Mouse (Mus musculus) midbrain, embryonic 13.5 days (tissue): ENCODE measurements around the gene 1810065E05Rik. TPM values are rescaled to one million over a fixed set of nuclear protein-coding genes. Genes with fewer than 3 reads are reported as not detected.

Experiments
- ATAC-seq: fragments of 200-750 bp; cut with Nextera tagmentation; 2 replicates; pipeline ENCODE4 v1.8.0; 2017; ENCODE audit warnings: mild to moderate bottlenecking, moderate TSS enrichment, moderate library complexity
- H3K27ac ChIP-seq: fragments of 300-500 bp; sonication (generic); 2 replicates; pipeline ENCODE4 v1.5.1; 2015; ENCODE audit warnings: inconsistent platforms, mild to moderate bottlenecking, moderate library complexity
- H3K27me3 ChIP-seq: fragments of 300-500 bp; sonication (generic); 2 replicates; pipeline ENCODE4 v1.6.1; 2015; ENCODE audit warnings: mild to moderate bottlenecking, inconsistent platforms
- H3K36me3 ChIP-seq: fragments of 300-500 bp; sonication (generic); 2 replicates; pipeline ENCODE4 v1.6.1; 2015; ENCODE audit warnings: mild to moderate bottlenecking, inconsistent platforms
- H3K4me1 ChIP-seq: fragments of 300-500 bp; sonication (generic); replicated peaks from 2 replicates; pipeline ENCODE4 v1.6.1; 2015; ENCODE audit warnings: inconsistent platforms
- H3K4me2 ChIP-seq: fragments of 300-500 bp; sonication (generic); replicated peaks from 2 replicates; pipeline ENCODE4 v1.6.1; 2015; ENCODE audit warnings: moderate library complexity, mild to moderate bottlenecking, inconsistent platforms
- H3K4me3 ChIP-seq: fragments of 300-500 bp; sonication (generic); replicated peaks from 2 replicates; pipeline ENCODE4 v1.5.1; 2015; ENCODE audit warnings: mild to moderate bottlenecking, inconsistent platforms
- H3K9ac ChIP-seq: fragments of 300-500 bp; sonication (generic); replicated peaks from 2 replicates; pipeline ENCODE4 v1.6.1; 2015; ENCODE audit warnings: mild to moderate bottlenecking, inconsistent platforms
- H3K9me3 ChIP-seq: fragments of 300-500 bp; sonication (generic); 2 replicates; pipeline ENCODE4 v1.6.1; 2016; ENCODE audit warnings: mild to moderate bottlenecking, inconsistent platforms
- WGBS: fragments of 180-500 bp; shearing (Covaris S2); methylation state at CpG from one replicate; pipeline ENCODE4 v1.1.7; 2015; 5-methylcytosine and 5-hydroxymethylcytosine counted together
- polyA plus RNA-seq: library from polyadenylated mRNA; unstranded; fragments of >200 nt; fragmentation: Nextera tagmentation; extraction: Ambion mirVana; gene quantifications from 2 replicates; pipeline ENCODE4 v1.2.1, GENCODE M21; 2015

The 1810065E05Rik gene
- polyA plus RNA-seq, 1 experiment from 2014 or later = not detected

GRCm38 (mm10) chr11:58453592-58453991 lies 32.7 kb downstream of the 1810065E05Rik start:
- no peaks in the 10 kb centered on the region for H3K27me3 ChIP-seq
- no peaks in the 10 kb centered on the region for H3K4me1 ChIP-seq
- no peak overlapping the region for H3K27ac ChIP-seq
- H3K36me3 ChIP-seq = no peaks in the 10 kb centered on the region
- WGBS = 82% methylated on average over 4 of the region's 4 CpGs
- no peak overlapping the region for H3K4me3 ChIP-seq
- no peak for ATAC-seq
- H3K9ac ChIP-seq = no peak overlapping the region
- H3K4me2 ChIP-seq = no peak overlapping the region
- H3K9me3 ChIP-seq = no peaks in the 10 kb centered on the region; the same call in 1 of the 2 replicates

DNA sequence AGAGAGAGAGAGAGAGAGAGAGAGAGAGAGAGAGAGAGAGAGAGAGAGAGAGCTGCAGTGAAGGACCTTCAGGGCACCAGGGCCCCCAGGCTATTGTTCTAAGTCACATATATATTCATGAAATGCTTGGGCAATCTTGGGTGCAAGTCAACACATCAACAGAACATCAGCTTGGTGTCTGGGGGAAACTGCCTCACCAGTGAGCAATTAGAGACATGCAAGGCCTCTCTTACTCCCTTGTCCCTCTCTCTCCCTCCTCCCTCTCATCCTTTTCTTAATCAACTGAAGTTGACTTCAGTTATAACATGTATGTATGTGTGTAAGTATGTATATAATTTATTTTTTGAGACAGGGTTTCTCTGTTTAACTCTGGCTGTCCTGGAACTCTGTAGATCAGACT lies 41.3 kb downstream of the 1810065E05Rik start, which contains the start of gene Olfr30:
TSS of gene Olfr30 (minus strand) at position 101 of the 400 bp plus-strand sequence.
- no peak within 1 kb of the TSS for H3K27ac ChIP-seq
- H3K9me3 ChIP-seq = no peaks in the 10 kb centered on the region; the same call in 1 of the 2 replicates
- H3K4me3 ChIP-seq = no peak within 1 kb of the TSS
- ATAC-seq = no peak
- no peaks in the 10 kb centered on the region for H3K36me3 ChIP-seq
- H3K9ac ChIP-seq = no peak within 1 kb of the TSS
- no peaks in the 10 kb centered on the region for H3K27me3 ChIP-seq
- no peaks in the 10 kb centered on the region for H3K4me1 ChIP-seq
- no peak within 1 kb of the TSS for H3K4me2 ChIP-seq

Other genes with a start within 250 kb of the 1810065E05Rik start
- 114 and 120 TPM in 2 replicates for gene Mrpl22, start 249.4 kb upstream of the 1810065E05Rik start, polyA plus RNA-seq
- 1.3 and 1.6 TPM in 2 replicates for gene Igtp, start 221.6 kb upstream of the 1810065E05Rik start, polyA plus RNA-seq
- gene Irgm2, start 221.5 kb upstream of the 1810065E05Rik start, polyA plus RNA-seq = 0.67 and 0.98 TPM in 2 replicates
- not detected in 2 replicates for gene 4930438A08Rik, start 146.3 kb upstream of the 1810065E05Rik start, polyA plus RNA-seq
- 26.0 and 28.8 TPM in 2 replicates for gene Zfp692, start 114.0 kb upstream of the 1810065E05Rik start, polyA plus RNA-seq
- 38.6 and 39.7 TPM in 2 replicates for gene Zfp672, start 90.8 kb upstream of the 1810065E05Rik start, polyA plus RNA-seq
- gene Sh3bp5l, start 90.4 kb upstream of the 1810065E05Rik start, polyA plus RNA-seq = 48.4 and 50.7 TPM in 2 replicates
- gene Lypd8, start 42.1 kb upstream of the 1810065E05Rik start, polyA plus RNA-seq = 0.73 TPM in 1 of 2 replicates, not detected in the other
- gene Gm12253, start 11.4 kb downstream of the 1810065E05Rik start, polyA plus RNA-seq = not detected in 2 replicates
- gene Lypd9, start 31.8 kb downstream of the 1810065E05Rik start, polyA plus RNA-seq = not detected in 2 replicates
- not detected in 2 replicates for gene Olfr30, start 41.2 kb downstream of the 1810065E05Rik start, polyA plus RNA-seq
- not detected in 2 replicates for gene Olfr332, start 71.4 kb downstream of the 1810065E05Rik start, polyA plus RNA-seq
- not detected in 2 replicates for gene Olfr331, start 81.5 kb downstream of the 1810065E05Rik start, polyA plus RNA-seq
- not detected in 2 replicates for gene Olfr330, start 113.7 kb downstream of the 1810065E05Rik start, polyA plus RNA-seq
- not detected in 2 replicates for gene Olfr329-ps, start 125.3 kb downstream of the 1810065E05Rik start, polyA plus RNA-seq
- 0.07 TPM in 1 of 2 replicates, not detected in the other for gene Olfr328, start 134.5 kb downstream of the 1810065E05Rik start, polyA plus RNA-seq
- gene Olfr224, start 149.4 kb downstream of the 1810065E05Rik start, polyA plus RNA-seq = not detected in 2 replicates
- gene Olfr325, start 156.6 kb downstream of the 1810065E05Rik start, polyA plus RNA-seq = not detected in 2 replicates
- not detected in 2 replicates for gene Olfr324, start 174.0 kb downstream of the 1810065E05Rik start, polyA plus RNA-seq
- gene 2210407C18Rik, start 195.0 kb downstream of the 1810065E05Rik start, polyA plus RNA-seq = not detected in 2 replicates
- not detected in 2 replicates for gene Olfr323, start 209.4 kb downstream of the 1810065E05Rik start, polyA plus RNA-seq
- gene Trim58, start 219.4 kb downstream of the 1810065E05Rik start, polyA plus RNA-seq = 0.07 and 0.12 TPM in 2 replicates
- not detected in 2 replicates for gene Olfr322, start 237.7 kb downstream of the 1810065E05Rik start, polyA plus RNA-seq